Mouse (Mus musculus): Measurements from ENCODE around the gene Jund. TPM values are rescaled to one million over a fixed set of nuclear protein-coding genes. Genes with fewer than 3 reads are reported as not detected.
A peak's percentile ranks its signal among the peaks of the same experiment; 100 is the strongest.

The Jund gene
- total and polyA plus RNA-seq, 2 experiments from 2014 or later: 49.5 to 322 TPM

GRCm38 (mm10) chr8:70715086-70715485, 16.3 kb downstream of the Jund start:
- 0 out of 2 replicates have a peak, but pooled peaks cover 8% of the 10 kb centered on the region for H3K27me3 ChIP-seq (ENCODE audit: control insufficient read depth, insufficient read depth, low read length)
- no peak overlapping the region for H3K4me3 ChIP-seq (ENCODE audit: low read depth, low read length)
- no peak overlapping the region for H3K9ac ChIP-seq (replicated peaks; ENCODE audit: low read depth, low read length)
- no peak overlapping the region for H3K4me2 ChIP-seq (ENCODE audit: low read depth, low read length)
- H3K4me1 ChIP-seq (ENCODE audit: control insufficient read depth, insufficient read depth): no peaks in the 10 kb centered on the region
- WGBS: 48% methylated on average over 2 of the region's 2 CpGs
- ATAC-seq (ENCODE audit: insufficient read depth, low read depth) (no peak), DNase-seq (ENCODE audit: low spot score) (no peak)
- no peaks in the 10 kb centered on the region for H3K36me3 ChIP-seq (replicated peaks; ENCODE audit: control insufficient read depth, insufficient read depth, low read length)
- TF ChIP-seq EP300 (IDR thresholded peaks at IDR 0.05; ENCODE audit: low read depth): no peak
- TF ChIP-seq CTCF (IDR thresholded peaks at IDR 0.05; ENCODE audit: low read depth): no peak
- H3K9me3 ChIP-seq (replicated peaks; ENCODE audit: control insufficient read depth, low read length): no peaks in the 10 kb centered on the region
- H3K27ac ChIP-seq (ENCODE audit: low read depth): no peak overlapping the region

- no peak for DNase-seq (ENCODE audit: low spot score)
- H3K4me3 ChIP-seq (ENCODE audit: low read depth, low read length): no peak overlapping the region
- no peak for TF ChIP-seq CTCF (IDR thresholded peaks at IDR 0.05; ENCODE audit: low read depth)
- no peak for TF ChIP-seq EP300 (IDR thresholded peaks at IDR 0.05; ENCODE audit: low read depth)
- no peak for ATAC-seq (ENCODE audit: insufficient read depth, low read depth)
- no peak overlapping the region for H3K9ac ChIP-seq (replicated peaks; ENCODE audit: low read depth, low read length)
- WGBS: 75% methylated on average over 40 of the region's 40 CpGs
- H3K4me1 ChIP-seq (ENCODE audit: control insufficient read depth, insufficient read depth): no peaks in the 10 kb centered on the region
- no peak overlapping the region for H3K27ac ChIP-seq (ENCODE audit: low read depth)
- 0 out of 2 replicates have a peak, but pooled peaks cover 8% of the 10 kb centered on the region for H3K27me3 ChIP-seq (ENCODE audit: control insufficient read depth, insufficient read depth, low read length)
- no peaks in the 10 kb centered on the region for H3K36me3 ChIP-seq (replicated peaks; ENCODE audit: control insufficient read depth, insufficient read depth, low read length)
- no peak overlapping the region for H3K4me2 ChIP-seq (ENCODE audit: low read depth, low read length)
- no peaks in the 10 kb centered on the region for H3K9me3 ChIP-seq (replicated peaks; ENCODE audit: control insufficient read depth, low read length)
Observed at GRCm38 (mm10) chr8:70716521-70717400, 18.0 kb downstream of the Jund start.

- 0 out of 2 replicates have a peak, but pooled peaks cover 8% of the 10 kb centered on the region for H3K27me3 ChIP-seq (ENCODE audit: control insufficient read depth, insufficient read depth, low read length)
- H3K36me3 ChIP-seq (replicated peaks; ENCODE audit: control insufficient read depth, insufficient read depth, low read length): no peaks in the 10 kb centered on the region
- no peaks in the 10 kb centered on the region for H3K9me3 ChIP-seq (replicated peaks; ENCODE audit: control insufficient read depth, low read length)
- H3K27ac ChIP-seq (ENCODE audit: low read depth): no peak within 1 kb of the TSS
- TF ChIP-seq CTCF (IDR thresholded peaks at IDR 0.05; ENCODE audit: low read depth) (peak; percentile 69), EP300 (IDR thresholded peaks at IDR 0.05; ENCODE audit: low read depth) (no peak)
- DNase-seq (ENCODE audit: low spot score) (no peak), ATAC-seq (ENCODE audit: insufficient read depth, low read depth) (no peak)
- H3K4me3 ChIP-seq (ENCODE audit: low read depth, low read length): no peak within 1 kb of the TSS
- no peaks in the 10 kb centered on the region for H3K4me1 ChIP-seq (ENCODE audit: control insufficient read depth, insufficient read depth)
- no peak within 1 kb of the TSS for H3K4me2 ChIP-seq (ENCODE audit: low read depth, low read length)
- H3K9ac ChIP-seq (replicated peaks; ENCODE audit: low read depth, low read length): no peak within 1 kb of the TSS
- 2% methylated on average over 16 of the region's 19 CpGs for WGBS
Observed at GRCm38 (mm10) chr8:70718297-70718696, 19.5 kb downstream of the Jund start, which contains the start of gene Gm3336. Gene Gm3336 (plus strand): TSS chr8:70718543.

GRCm38 (mm10) chr8:70719796-70720270, 21.1 kb downstream of the Jund start:
- WGBS: 49% methylated on average over 9 of the region's 9 CpGs
- no peak overlapping the region for H3K9ac ChIP-seq (replicated peaks; ENCODE audit: low read depth, low read length)
- no peaks in the 10 kb centered on the region for H3K4me1 ChIP-seq (ENCODE audit: control insufficient read depth, insufficient read depth)
- no peak overlapping the region for H3K4me3 ChIP-seq (ENCODE audit: low read depth, low read length)
- H3K36me3 ChIP-seq (replicated peaks; ENCODE audit: control insufficient read depth, insufficient read depth, low read length): no peaks in the 10 kb centered on the region
- DNase-seq (ENCODE audit: low spot score) (no peak), ATAC-seq (ENCODE audit: insufficient read depth, low read depth) (no peak)
- TF ChIP-seq CTCF (IDR thresholded peaks at IDR 0.05; ENCODE audit: low read depth) (no peak), EP300 (IDR thresholded peaks at IDR 0.05; ENCODE audit: low read depth) (no peak)
- 0 out of 2 replicates have a peak, but pooled peaks cover 8% of the 10 kb centered on the region for H3K27me3 ChIP-seq (ENCODE audit: control insufficient read depth, insufficient read depth, low read length)
- H3K4me2 ChIP-seq (ENCODE audit: low read depth, low read length): no peak overlapping the region
- H3K9me3 ChIP-seq (replicated peaks; ENCODE audit: control insufficient read depth, low read length): no peaks in the 10 kb centered on the region
- H3K27ac ChIP-seq (ENCODE audit: low read depth): no peak overlapping the region

- Histone ChIP-seq H3K4me1 (ENCODE audit: control insufficient read depth, insufficient read depth) (no peaks in the 10 kb centered on the region), H3K9ac (replicated peaks; ENCODE audit: low read depth, low read length) (no peak overlapping the region), H3K36me3 (replicated peaks; ENCODE audit: control insufficient read depth, insufficient read depth, low read length) (no peaks in the 10 kb centered on the region), H3K4me2 (ENCODE audit: low read depth, low read length) (no peak overlapping the region), H3K4me3 (ENCODE audit: low read depth, low read length) (no peak overlapping the region), H3K27ac (ENCODE audit: low read depth) (no peak overlapping the region), H3K27me3 (ENCODE audit: control insufficient read depth, insufficient read depth, low read length) (0 out of 2 replicates have a peak, but pooled peaks cover 8% of the 10 kb centered on the region), H3K9me3 (replicated peaks; ENCODE audit: control insufficient read depth, low read length) (no peaks in the 10 kb centered on the region)
- WGBS: 1% methylated on average over 3 of the region's 3 CpGs
- DNase-seq (ENCODE audit: low spot score) (peak; percentile 43), ATAC-seq (ENCODE audit: insufficient read depth, low read depth) (peak; percentile 62; the same call in 1 of the 2 replicates)
- TF ChIP-seq CTCF (IDR thresholded peaks at IDR 0.05; ENCODE audit: low read depth) (peak; percentile 96), EP300 (IDR thresholded peaks at IDR 0.05; ENCODE audit: low read depth) (no peak)
Observed at GRCm38 (mm10) chr8:70720739-70721138, 22.0 kb downstream of the Jund start.
